Mouse (Mus musculus) frontal cortex, adult (tissue): ENCODE measurements around the gene Olfr522.
"Not testable (repeated sequence)": the region's sequence is repeated elsewhere in the genome, so short reads cannot be mapped to it uniquely, and the experiment has no call there.

Experiments
- ATAC-seq: cut with Nextera tagmentation; 2 replicates; pipeline ENCODE4 v1.9.2; 2017; ENCODE audit warnings: mild to moderate bottlenecking, moderate library complexity, mixed read lengths; ENCODE audit not compliant: low TSS enrichment

Olfr522 gene

GRCm38 (mm10) chr7:140160363-140160762 is 4.2 kb downstream of the Olfr522 start:
- no peak for ATAC-seq

- peak; percentile 87 for ATAC-seq
These were observed 10.2 kb downstream of the Olfr522 start, which contains the start of gene Sprn for GRCm38 (mm10) chr7:140154218-140154927. Gene Sprn (minus strand): TSS chr7:140154877.

- ATAC-seq = peak; percentile 23; the same call in 1 of the 2 replicates
These were observed 10.7 kb downstream of the Olfr522 start for GRCm38 (mm10) chr7:140153829-140154217.

GRCm38 (mm10) chr7:140153383-140153782 is 11.2 kb downstream of the Olfr522 start:
- ATAC-seq = peak; percentile 14; the same call in 1 of the 2 replicates

GRCm38 (mm10) chr7:140144550-140144949 is 20.0 kb downstream of the Olfr522 start:
- ATAC-seq = no peak

GRCm38 (mm10) chr7:140141350-140141749 is 23.2 kb downstream of the Olfr522 start:
- ATAC-seq = no peak

GRCm38 (mm10) chr7:140138021-140138310 is 26.6 kb downstream of the Olfr522 start:
- ATAC-seq = peak; percentile 25; the same call in 1 of the 2 replicates

- ATAC-seq = peak; percentile 92
These were observed 27.2 kb downstream of the Olfr522 start, which contains the start of gene Mtg1 for GRCm38 (mm10) chr7:140137135-140138020. Gene Mtg1 (plus strand): TSS chr7:140137564.

GRCm38 (mm10) chr7:140135106-140135770 is 29.3 kb downstream of the Olfr522 start:
- ATAC-seq = no peak

GRCm38 (mm10) chr7:140134033-140134432 is 30.5 kb downstream of the Olfr522 start:
- not testable (repeated sequence) for ATAC-seq

- not testable (repeated sequence) for ATAC-seq
These were observed 32.4 kb downstream of the Olfr522 start for GRCm38 (mm10) chr7:140132184-140132583.

GRCm38 (mm10) chr7:140127911-140128310 is 36.7 kb downstream of the Olfr522 start:
- no peak for ATAC-seq

- ATAC-seq = no peak
These were observed 37.6 kb downstream of the Olfr522 start for GRCm38 (mm10) chr7:140126934-140127333.

- peak; percentile 1; the same call in 1 of the 2 replicates for ATAC-seq
These were observed 38.6 kb downstream of the Olfr522 start for GRCm38 (mm10) chr7:140126022-140126350.

- peak; percentile 97 for ATAC-seq
These were observed 39.1 kb downstream of the Olfr522 start for GRCm38 (mm10) chr7:140125278-140126021.

- no peak for ATAC-seq
These were observed 40.2 kb downstream of the Olfr522 start for GRCm38 (mm10) chr7:140124382-140124781.

GRCm38 (mm10) chr7:140122765-140123164 is 41.8 kb downstream of the Olfr522 start:
- no peak for ATAC-seq

GRCm38 (mm10) chr7:140121338-140121910 is 43.1 kb downstream of the Olfr522 start:
- ATAC-seq = no peak

- ATAC-seq = no peak
These were observed 44.1 kb downstream of the Olfr522 start for GRCm38 (mm10) chr7:140120484-140120883.

- peak; percentile 97 for ATAC-seq
These were observed 48.1 kb downstream of the Olfr522 start, which contains the start of gene Echs1 for GRCm38 (mm10) chr7:140116329-140117054. Gene Echs1 (minus strand): TSS chr7:140116476.
